Mouse (Mus musculus): ENCODE results near the gene Trmt112. TPM values are rescaled to one million over a fixed set of nuclear protein-coding genes. Genes with fewer than 3 reads are reported as not detected.

The Trmt112 gene
- total and polyA plus RNA-seq, 3 experiments: 32.0 to 67.9 (median 38.5) TPM

GRCm38 (mm10) chr19:6933102-6933435, 23.6 kb downstream of the Trmt112 start:
- TF ChIP-seq EP300 (IDR thresholded peaks at IDR 0.05; ENCODE audit: insufficient read depth, low read depth, low read length) (no peak), POLR2A (IDR thresholded peaks at IDR 0.05; ENCODE audit: insufficient read depth, low read depth, low read length) (no peak), CTCF (IDR thresholded peaks at IDR 0.05) (no peak)

GRCm38 (mm10) chr19:6933436-6934194, 24.1 kb downstream of the Trmt112 start:
- Histone ChIP-seq H3K79me2 (replicated peaks; ENCODE audit: control insufficient read depth, insufficient read depth, low read length) (no peaks in the 10 kb centered on the region), H3K4me1 (ENCODE audit: control insufficient read depth, insufficient read depth, low read length) (peaks cover 4% of the 10 kb centered on the region; the same call in 1 of the 2 replicates), H3K9ac (ENCODE audit: low read depth, low read length) (peak overlapping the region; percentile 64), H3K27me3 (ENCODE audit: control insufficient read depth, insufficient read depth, low read length) (peaks cover 12% of the 10 kb centered on the region), H3K36me3 (ENCODE audit: control insufficient read depth, insufficient read depth, low read length) (no peaks in the 10 kb centered on the region), H3K4me3 (peak overlapping the region; percentile 46), H3K27ac (no peak overlapping the region)
- 5% methylated on average over 58 of the region's 58 CpGs for WGBS
- TF ChIP-seq CTCF (IDR thresholded peaks at IDR 0.05) (no peak), POLR2A (IDR thresholded peaks at IDR 0.05; ENCODE audit: insufficient read depth, low read depth, low read length) (no peak), EP300 (IDR thresholded peaks at IDR 0.05; ENCODE audit: insufficient read depth, low read depth, low read length) (no peak)
- DNase-seq: peak; percentile 31 to 42
- intact Hi-C loops (cut with DNase I): no loop called here

More at GRCm38 (mm10) chr19:6933102-6933435, 23.6 kb downstream of the Trmt112 start:
- 45% methylated on average over 4 of the region's 4 CpGs for WGBS
- intact Hi-C loops (cut with DNase I): no loop called here
- H3K27ac ChIP-seq: no peak overlapping the region
- no peak for DNase-seq
- H3K79me2 ChIP-seq (replicated peaks; ENCODE audit: control insufficient read depth, insufficient read depth, low read length): no peaks in the 10 kb centered on the region
- H3K9ac ChIP-seq (ENCODE audit: low read depth, low read length): no peak overlapping the region
- H3K27me3 ChIP-seq (ENCODE audit: control insufficient read depth, insufficient read depth, low read length): peaks cover 13% of the 10 kb centered on the region
- peaks cover 4% of the 10 kb centered on the region; the same call in 1 of the 2 replicates for H3K4me1 ChIP-seq (ENCODE audit: control insufficient read depth, insufficient read depth, low read length)
- H3K36me3 ChIP-seq (ENCODE audit: control insufficient read depth, insufficient read depth, low read length): no peaks in the 10 kb centered on the region
- H3K4me3 ChIP-seq: no peak overlapping the region

GRCm38 (mm10) chr19:6934195-6934977, 24.9 kb downstream of the Trmt112 start, which contains the start of gene Kcnk4:
TSS of gene Kcnk4 (minus strand) at chr19:6934515.
- Histone ChIP-seq H3K36me3 (ENCODE audit: control insufficient read depth, insufficient read depth, low read length) (no peaks in the 10 kb centered on the region), H3K4me3 (peak within 1 kb of the TSS; percentile 46), H3K79me2 (replicated peaks; ENCODE audit: control insufficient read depth, insufficient read depth, low read length) (no peaks in the 10 kb centered on the region), H3K4me1 (ENCODE audit: control insufficient read depth, insufficient read depth, low read length) (peaks cover 4% of the 10 kb centered on the region; the same call in 1 of the 2 replicates), H3K27me3 (ENCODE audit: control insufficient read depth, insufficient read depth, low read length) (peaks cover 12% of the 10 kb centered on the region), H3K9ac (ENCODE audit: low read depth, low read length) (peak within 1 kb of the TSS; percentile 64), H3K27ac (no peak within 1 kb of the TSS)
- WGBS: 18% methylated on average over 23 of the region's 23 CpGs
- DNase-seq: no peak
- TF ChIP-seq EP300 (IDR thresholded peaks at IDR 0.05; ENCODE audit: insufficient read depth, low read depth, low read length) (no peak), CTCF (IDR thresholded peaks at IDR 0.05) (no peak), POLR2A (IDR thresholded peaks at IDR 0.05; ENCODE audit: insufficient read depth, low read depth, low read length) (no peak)
- intact Hi-C loops (cut with DNase I): no loop called here

GRCm38 (mm10) chr19:6936299-6936698, 26.8 kb downstream of the Trmt112 start:
- no peaks in the 10 kb centered on the region for H3K79me2 ChIP-seq (replicated peaks; ENCODE audit: control insufficient read depth, insufficient read depth, low read length)
- peaks cover 12% of the 10 kb centered on the region for H3K27me3 ChIP-seq (ENCODE audit: control insufficient read depth, insufficient read depth, low read length)
- no peak overlapping the region for H3K27ac ChIP-seq
- no peak for TF ChIP-seq POLR2A (IDR thresholded peaks at IDR 0.05; ENCODE audit: insufficient read depth, low read depth, low read length)
- TF ChIP-seq EP300 (IDR thresholded peaks at IDR 0.05; ENCODE audit: insufficient read depth, low read depth, low read length): no peak
- peak; percentile 56 for TF ChIP-seq CTCF (IDR thresholded peaks at IDR 0.05)
- intact Hi-C loops (cut with DNase I): no loop called here
- H3K4me1 ChIP-seq (ENCODE audit: control insufficient read depth, insufficient read depth, low read length): peaks cover 4% of the 10 kb centered on the region; the same call in 1 of the 2 replicates
- no peak for DNase-seq
- H3K9ac ChIP-seq (ENCODE audit: low read depth, low read length): no peak overlapping the region
- 40% methylated on average over 3 of the region's 3 CpGs for WGBS
- H3K36me3 ChIP-seq (ENCODE audit: control insufficient read depth, insufficient read depth, low read length): no peaks in the 10 kb centered on the region
- H3K4me3 ChIP-seq: no peak overlapping the region

GRCm38 (mm10) chr19:6937541-6938465, 28.3 kb downstream of the Trmt112 start:
- 58% methylated on average over 16 of the region's 16 CpGs for WGBS
- no peaks in the 10 kb centered on the region for H3K79me2 ChIP-seq (replicated peaks; ENCODE audit: control insufficient read depth, insufficient read depth, low read length)
- peak overlapping the region; percentile 11; the same call in 1 of the 2 replicates for H3K4me3 ChIP-seq
- H3K27ac ChIP-seq: peak overlapping the region; percentile 78
- TF ChIP-seq EP300 (IDR thresholded peaks at IDR 0.05; ENCODE audit: insufficient read depth, low read depth, low read length) (peak; percentile 37; the same call in 1 of the 2 replicates), CTCF (IDR thresholded peaks at IDR 0.05) (no peak), POLR2A (IDR thresholded peaks at IDR 0.05; ENCODE audit: insufficient read depth, low read depth, low read length) (no peak)
- peak; percentile 51 to 80 for DNase-seq
- H3K4me1 ChIP-seq (ENCODE audit: control insufficient read depth, insufficient read depth, low read length): peaks cover 6% of the 10 kb centered on the region
- H3K27me3 ChIP-seq (ENCODE audit: control insufficient read depth, insufficient read depth, low read length): peaks cover 12% of the 10 kb centered on the region
- H3K36me3 ChIP-seq (ENCODE audit: control insufficient read depth, insufficient read depth, low read length): no peaks in the 10 kb centered on the region
- intact Hi-C loops (cut with DNase I): loop anchor here (2.0 kb wide), 2 partner anchors 13 to 15 kb away; partner anchors contain the start of gene Catsperz
- no peak overlapping the region for H3K9ac ChIP-seq (ENCODE audit: low read depth, low read length)

Data from heart, adult 2 months (tissue).